Mouse (Mus musculus): ENCODE results near the gene Lrrtm1.

Lrrtm1 gene

GRCm38 (mm10) chr6:77242601-77243406, at the start of gene Lrrtm1:
TSS of gene Lrrtm1 (plus strand) at chr6:77242689.
- DNase-seq (ENCODE audit: low read depth, low spot score): no peak

- no peak for DNase-seq (ENCODE audit: low read depth, low spot score)
These were observed 45.8 kb upstream of the Lrrtm1 start for GRCm38 (mm10) chr6:77196650-77197049.

- DNase-seq (ENCODE audit: low read depth, low spot score): no peak
These were observed 43.1 kb upstream of the Lrrtm1 start for GRCm38 (mm10) chr6:77199375-77199774.

DNA sequence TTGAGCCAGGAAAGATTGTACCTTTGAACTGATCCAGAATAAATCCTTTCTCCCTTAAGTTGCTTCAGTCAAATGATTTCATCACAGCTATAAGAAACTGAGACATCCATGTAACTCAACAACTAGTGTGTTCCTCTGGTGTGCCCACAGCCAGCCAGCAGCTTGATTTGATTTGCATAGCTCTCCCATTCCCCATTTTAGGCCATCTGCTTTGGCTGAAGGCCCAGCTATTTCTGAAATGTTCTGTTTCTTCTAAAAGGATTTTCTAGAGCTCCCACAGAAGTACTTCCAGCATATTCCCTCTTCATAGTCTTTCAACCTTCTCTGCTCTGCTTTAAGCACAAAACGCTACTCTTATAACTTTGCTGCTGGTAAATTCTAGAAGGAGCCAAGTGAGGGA, 33.3 kb upstream of the Lrrtm1 start:
- DNase-seq (ENCODE audit: low read depth, low spot score): no peak

DNA sequence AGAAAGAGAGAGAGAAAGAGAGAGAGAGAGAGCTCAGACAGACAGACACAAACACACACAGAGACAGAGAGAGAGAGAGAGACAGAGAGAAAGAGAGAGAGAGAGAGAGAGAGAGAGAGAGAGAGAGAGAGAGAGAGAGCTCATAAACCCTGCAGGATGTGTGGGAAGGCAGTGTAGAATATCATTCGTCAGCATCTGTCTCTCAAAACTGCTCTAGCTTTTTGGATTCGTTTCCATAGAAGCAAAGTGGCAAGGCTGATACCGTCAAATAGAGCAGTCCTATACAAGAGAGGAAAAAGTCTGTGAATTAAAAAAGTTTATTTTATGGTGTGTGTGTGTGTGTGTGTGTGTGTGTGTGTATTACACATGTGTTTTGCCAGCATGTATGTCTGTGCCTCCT, 32.6 kb upstream of the Lrrtm1 start:
- no peak for DNase-seq (ENCODE audit: low read depth, low spot score)

DNA sequence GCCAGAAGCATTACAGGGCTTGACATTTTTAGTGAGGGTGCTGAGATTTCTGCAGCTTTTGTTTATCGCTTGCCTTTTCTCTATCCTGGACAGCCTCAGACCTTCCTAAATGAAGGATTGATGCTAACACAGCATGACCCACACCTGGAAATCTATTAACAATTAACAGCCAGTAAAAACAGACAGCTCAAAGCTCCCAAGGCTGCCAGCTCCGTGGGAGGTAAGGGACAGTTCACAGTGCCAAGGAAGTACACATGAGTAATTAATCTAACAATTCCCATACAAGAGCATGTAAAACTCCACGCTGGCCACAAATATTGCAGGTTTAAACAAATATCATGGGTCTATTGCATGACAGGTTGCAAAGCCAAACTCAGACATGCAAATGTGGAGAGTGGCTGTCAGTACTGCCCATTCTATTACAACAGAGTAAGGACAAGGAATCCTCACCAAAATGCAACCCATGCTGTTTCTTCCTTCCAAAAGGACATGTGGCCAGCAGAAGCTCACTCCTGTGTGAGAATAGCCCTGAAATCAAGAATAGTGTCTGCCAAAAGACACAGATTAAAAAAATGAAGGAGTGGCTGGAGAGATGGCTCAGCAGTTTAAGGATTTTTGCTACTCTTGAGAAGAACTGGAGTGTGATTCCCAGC, 28.6 kb upstream of the Lrrtm1 start:
- DNase-seq (ENCODE audit: low read depth, low spot score): no peak

- DNase-seq (ENCODE audit: low read depth, low spot score): no peak
These were observed 27.2 kb upstream of the Lrrtm1 start for GRCm38 (mm10) chr6:77215322-77215721.

- no peak for DNase-seq (ENCODE audit: low read depth, low spot score)
These were observed 23.6 kb upstream of the Lrrtm1 start for GRCm38 (mm10) chr6:77218875-77219274.

DNA sequence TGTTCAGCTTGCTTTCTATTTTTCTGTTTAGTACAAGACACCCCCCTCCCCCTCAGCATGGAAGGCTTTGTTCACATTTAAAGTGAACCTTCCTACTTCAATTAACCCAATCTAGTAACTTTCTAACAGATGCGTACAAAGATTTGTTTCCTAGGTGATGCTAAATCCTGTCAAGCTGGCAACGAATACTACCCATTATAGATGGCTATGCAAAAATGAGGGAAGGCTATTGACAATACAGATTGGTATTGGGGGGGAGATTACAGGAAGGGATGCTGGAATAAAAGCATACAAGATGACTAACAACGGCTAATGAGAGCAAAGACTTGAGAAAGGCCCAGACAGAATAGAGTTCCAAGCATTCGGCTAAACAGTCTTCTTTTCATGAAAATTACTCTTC, 21.7 kb upstream of the Lrrtm1 start:
- no peak for DNase-seq (ENCODE audit: low read depth, low spot score)

GRCm38 (mm10) chr6:77222849-77223638, 19.4 kb upstream of the Lrrtm1 start:
- DNase-seq (ENCODE audit: low read depth, low spot score): no peak

DNA sequence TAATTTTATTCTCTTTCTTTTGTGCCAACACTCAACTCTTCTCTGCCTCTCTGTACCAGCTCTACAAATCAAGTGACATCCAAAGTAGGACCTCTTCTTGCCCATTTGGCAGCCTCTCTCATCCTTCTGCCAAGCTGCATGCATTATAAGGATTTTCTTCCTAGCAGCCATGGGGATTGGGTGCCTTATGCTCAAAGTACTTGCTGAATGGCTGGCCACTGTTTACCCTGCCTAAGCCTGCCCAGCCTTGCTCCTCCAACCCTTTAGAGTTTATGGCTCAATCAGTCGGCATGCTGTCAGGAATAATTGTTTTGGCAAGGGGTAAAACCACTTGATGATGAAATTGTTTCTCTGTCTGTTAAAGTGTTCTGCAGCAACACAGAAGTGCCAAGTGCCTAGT, 2.1 kb upstream of the Lrrtm1 start:
- no peak for DNase-seq (ENCODE audit: low read depth, low spot score)

- no peak for DNase-seq (ENCODE audit: low read depth, low spot score)
These were observed 1.2 kb downstream of the Lrrtm1 start for GRCm38 (mm10) chr6:77243541-77244231.

DNA sequence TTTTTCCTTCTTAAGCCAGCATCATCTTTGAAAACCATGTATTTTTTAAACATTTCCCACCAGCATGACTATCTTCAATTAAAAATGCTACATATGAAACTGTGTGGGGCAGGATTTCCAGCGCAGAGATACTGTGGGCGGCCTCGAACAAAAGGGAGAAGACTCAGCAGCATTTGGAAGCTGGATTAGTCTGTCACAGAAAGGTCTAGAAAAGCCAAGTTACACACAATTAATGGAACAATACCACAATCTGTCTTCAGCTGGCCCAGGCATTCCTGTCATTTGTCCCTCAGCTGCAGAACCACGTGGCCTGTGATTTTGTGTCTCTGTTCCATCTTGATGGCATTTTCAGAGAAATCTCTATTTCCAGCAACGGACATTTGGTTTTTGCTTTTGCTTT, 11.0 kb downstream of the Lrrtm1 start:
- no peak for DNase-seq (ENCODE audit: low read depth, low spot score)

- DNase-seq (ENCODE audit: low read depth, low spot score): no peak
These were observed 13.9 kb downstream of the Lrrtm1 start for GRCm38 (mm10) chr6:77256348-77256747.

GRCm38 (mm10) chr6:77257358-77258105, 15.0 kb downstream of the Lrrtm1 start:
- no peak for DNase-seq (ENCODE audit: low read depth, low spot score)

DNA sequence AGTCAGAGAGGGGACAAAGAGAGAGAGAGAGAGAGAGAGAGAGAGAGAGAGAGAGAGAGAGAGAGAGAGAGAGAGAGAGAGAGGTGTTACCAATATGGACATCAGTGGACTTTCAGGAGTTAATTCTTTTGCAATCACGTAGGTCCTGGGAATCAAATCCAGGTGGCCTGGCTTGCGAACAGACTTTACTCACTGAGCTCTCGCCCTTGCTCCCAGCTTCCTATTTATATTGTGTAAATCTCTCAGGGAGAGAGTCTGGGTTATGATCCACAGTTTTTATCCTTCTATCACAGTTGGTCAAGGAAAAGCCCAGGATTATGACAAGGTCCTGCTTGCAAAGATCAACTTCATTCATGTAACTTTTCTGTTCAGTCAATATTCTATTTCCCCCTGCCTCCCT, 22.7 kb downstream of the Lrrtm1 start:
- DNase-seq (ENCODE audit: low read depth, low spot score): no peak

- no peak for DNase-seq (ENCODE audit: low read depth, low spot score)
These were observed 36.3 kb downstream of the Lrrtm1 start for GRCm38 (mm10) chr6:77278794-77279193.

- DNase-seq (ENCODE audit: low read depth, low spot score): no peak
These were observed 43.8 kb downstream of the Lrrtm1 start for GRCm38 (mm10) chr6:77286317-77286716.

GRCm38 (mm10) chr6:77288402-77288801, 45.9 kb downstream of the Lrrtm1 start:
- DNase-seq (ENCODE audit: low read depth, low spot score): no peak

DNA sequence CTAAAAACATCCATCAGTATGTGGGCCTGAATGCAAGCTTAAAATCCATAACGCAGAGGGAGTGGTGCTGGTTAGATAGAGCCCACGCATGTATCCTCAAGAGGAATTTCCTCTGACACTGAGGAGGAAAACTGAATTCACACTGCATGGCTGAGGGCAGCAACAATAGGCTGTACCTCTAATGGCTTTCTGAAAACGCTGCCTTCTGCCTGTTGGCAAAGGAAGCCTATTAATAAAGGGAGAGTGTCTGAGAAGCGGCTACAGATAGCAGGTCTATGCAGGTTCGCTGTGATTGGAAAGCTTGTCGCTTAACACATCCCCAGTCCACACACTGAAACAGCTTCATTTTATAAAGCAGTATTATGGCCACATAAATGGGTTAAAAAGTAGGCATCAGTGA, 48.9 kb downstream of the Lrrtm1 start:
- no peak for DNase-seq (ENCODE audit: low read depth, low spot score)

DNA sequence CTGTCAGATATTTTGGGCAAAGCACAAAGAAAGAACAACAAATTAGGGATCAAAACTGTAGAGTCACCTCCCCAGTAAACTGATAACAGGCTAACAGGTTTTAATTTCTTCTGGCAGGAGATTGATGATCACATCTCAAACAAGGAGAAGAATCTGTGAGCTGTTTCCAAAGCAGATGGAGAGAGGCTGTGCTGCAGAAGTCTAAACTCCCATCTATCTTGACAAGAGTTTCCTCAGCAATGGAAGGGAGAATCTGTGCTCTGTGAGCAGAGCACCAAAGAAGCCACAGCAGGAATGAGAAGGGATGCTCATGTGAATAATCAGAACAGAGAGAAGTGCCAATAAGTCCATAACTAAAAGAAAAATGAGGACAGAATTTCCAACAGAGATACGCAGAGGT, 58.8 kb downstream of the Lrrtm1 start:
- DNase-seq (ENCODE audit: low read depth, low spot score): no peak

All from A20 (cell line).